Mouse (Mus musculus): ENCODE results near the gene Gm30191. TPM values are rescaled to one million over a fixed set of nuclear protein-coding genes. Genes with fewer than 3 reads are reported as not detected.
"Not testable (repeated sequence)": the region's sequence is repeated elsewhere in the genome, so short reads cannot be mapped to it uniquely, and the experiment has no call there.

Gene Gm30191
- polyA plus RNA-seq, 1 experiment, result 0.64 TPM

DNA sequence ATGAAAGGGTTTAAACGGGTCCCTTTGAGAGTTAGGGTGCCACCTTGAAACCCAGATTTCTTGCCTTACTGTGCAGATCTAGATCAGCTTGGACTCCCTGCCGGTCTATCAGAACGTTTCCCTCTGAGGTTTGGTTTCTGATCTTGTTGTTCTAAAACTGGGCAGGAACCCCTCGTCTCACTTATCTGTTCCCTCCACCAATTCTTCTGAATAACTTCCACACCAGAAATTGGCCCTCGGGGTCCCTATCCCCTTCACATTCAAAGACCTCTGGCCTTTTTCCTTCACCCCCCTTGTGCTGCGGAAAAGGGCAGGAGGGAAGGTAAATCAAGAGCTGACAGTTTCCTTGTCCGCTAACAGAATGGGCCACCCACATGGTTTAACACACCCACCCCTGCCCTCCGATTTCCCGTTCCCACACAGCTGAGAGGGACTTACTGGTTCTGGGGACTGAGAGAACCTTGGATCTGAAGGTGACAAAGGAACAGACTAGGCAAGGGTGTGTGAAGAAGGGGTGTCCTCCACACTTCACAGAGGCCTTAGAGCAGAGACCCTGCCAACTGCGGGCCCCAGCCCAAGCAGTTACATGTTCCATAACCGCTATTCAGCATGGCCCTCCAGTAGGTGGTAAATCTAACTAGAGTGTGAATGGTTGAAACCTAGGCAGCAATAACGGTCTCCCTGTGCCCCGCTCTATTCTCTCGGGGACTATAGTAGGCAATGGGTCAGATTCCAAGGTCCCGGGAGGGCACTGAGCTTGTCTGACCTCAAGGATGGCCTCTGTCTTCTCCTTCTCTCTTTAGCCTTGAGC, 6.4 kb downstream of the Gm30191 start:
- TF ChIP-seq CTCF (IDR thresholded peaks at IDR 0.05; ENCODE audit: borderline replicate concordance, extremely low read depth, insufficient read depth, insufficient read length) (no peak), POLR2A (IDR thresholded peaks at IDR 0.05; ENCODE audit: borderline replicate concordance, extremely low read depth, insufficient read depth, insufficient read length, poor library complexity, severe bottlenecking) (no peak)
- DNase-seq (ENCODE audit: low read depth), result no peak

DNA sequence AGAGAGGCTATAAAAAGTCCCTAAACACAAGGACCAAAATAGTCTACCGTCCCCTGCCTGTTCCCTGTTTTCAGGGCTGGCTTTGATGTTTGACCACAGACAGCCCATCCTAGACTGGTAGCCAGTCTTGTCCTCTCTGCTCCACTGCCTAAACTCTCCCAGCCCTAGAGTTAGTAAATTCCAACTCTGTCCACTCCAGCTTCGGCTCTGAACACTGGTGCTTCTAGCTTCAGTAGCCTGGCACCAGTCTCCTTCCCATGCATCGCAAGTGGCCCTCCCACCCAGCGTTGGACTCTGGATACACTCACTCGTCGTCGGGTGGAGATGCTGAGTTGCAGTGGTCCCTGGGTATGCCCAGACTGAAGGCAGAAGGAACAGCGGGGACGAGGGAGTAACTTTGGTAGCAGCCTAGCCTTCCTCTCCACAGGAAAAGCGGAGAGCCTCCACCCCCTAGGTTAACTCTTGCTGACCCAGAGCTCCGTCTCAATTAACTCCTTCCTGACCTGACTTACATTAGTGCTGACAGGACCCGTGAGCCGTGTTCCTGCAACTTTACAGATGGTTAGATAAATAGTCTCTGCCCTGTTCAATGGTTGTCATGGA, 7.1 kb downstream of the Gm30191 start, which contains the start of gene Grrp1:
Gene Grrp1 (minus strand): TSS at position 385 of the 603 bp plus-strand sequence.
- peak; percentile 38 for DNase-seq (ENCODE audit: low read depth)
- TF ChIP-seq CTCF (IDR thresholded peaks at IDR 0.05; ENCODE audit: borderline replicate concordance, extremely low read depth, insufficient read depth, insufficient read length) (no peak), POLR2A (IDR thresholded peaks at IDR 0.05; ENCODE audit: borderline replicate concordance, extremely low read depth, insufficient read depth, insufficient read length, poor library complexity, severe bottlenecking) (no peak)

DNA sequence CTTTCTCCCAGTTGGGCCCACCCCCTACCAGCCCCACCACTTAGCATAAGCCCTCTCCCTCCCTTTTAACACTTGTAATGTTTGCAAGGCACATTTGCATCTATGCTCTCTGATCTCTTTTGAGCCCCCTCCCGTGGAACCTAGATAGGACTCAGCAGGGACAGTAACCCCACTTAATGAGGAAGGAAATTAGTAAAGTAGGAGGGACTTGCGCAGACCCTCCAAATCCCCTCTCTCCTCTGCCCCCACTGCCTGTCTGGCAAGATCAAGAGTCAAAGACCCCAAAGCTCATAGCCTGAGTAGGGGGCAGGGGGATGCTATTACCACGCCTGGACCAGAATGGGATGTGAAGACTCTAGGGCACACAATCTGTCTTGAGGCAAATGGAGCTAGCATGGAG, 8.1 kb downstream of the Gm30191 start:
- no peak for DNase-seq (ENCODE audit: low read depth)
- no peak for TF ChIP-seq CTCF (IDR thresholded peaks at IDR 0.05; ENCODE audit: borderline replicate concordance, extremely low read depth, insufficient read depth, insufficient read length)
- no peak for TF ChIP-seq POLR2A (IDR thresholded peaks at IDR 0.05; ENCODE audit: borderline replicate concordance, extremely low read depth, insufficient read depth, insufficient read length, poor library complexity, severe bottlenecking)

GRCm38 (mm10) chr4:134255854-134256253, 9.1 kb downstream of the Gm30191 start:
- no peak for TF ChIP-seq POLR2A (IDR thresholded peaks at IDR 0.05; ENCODE audit: borderline replicate concordance, extremely low read depth, insufficient read depth, insufficient read length, poor library complexity, severe bottlenecking)
- TF ChIP-seq CTCF (IDR thresholded peaks at IDR 0.05; ENCODE audit: borderline replicate concordance, extremely low read depth, insufficient read depth, insufficient read length), result no peak
- no peak for DNase-seq (ENCODE audit: low read depth)

- TF ChIP-seq POLR2A (IDR thresholded peaks at IDR 0.05; ENCODE audit: borderline replicate concordance, extremely low read depth, insufficient read depth, insufficient read length, poor library complexity, severe bottlenecking) (no peak), CTCF (IDR thresholded peaks at IDR 0.05; ENCODE audit: borderline replicate concordance, extremely low read depth, insufficient read depth, insufficient read length) (no peak)
- DNase-seq (ENCODE audit: low read depth), result no peak
Measured at GRCm38 (mm10) chr4:134256407-134257197, 9.9 kb downstream of the Gm30191 start.

DNA sequence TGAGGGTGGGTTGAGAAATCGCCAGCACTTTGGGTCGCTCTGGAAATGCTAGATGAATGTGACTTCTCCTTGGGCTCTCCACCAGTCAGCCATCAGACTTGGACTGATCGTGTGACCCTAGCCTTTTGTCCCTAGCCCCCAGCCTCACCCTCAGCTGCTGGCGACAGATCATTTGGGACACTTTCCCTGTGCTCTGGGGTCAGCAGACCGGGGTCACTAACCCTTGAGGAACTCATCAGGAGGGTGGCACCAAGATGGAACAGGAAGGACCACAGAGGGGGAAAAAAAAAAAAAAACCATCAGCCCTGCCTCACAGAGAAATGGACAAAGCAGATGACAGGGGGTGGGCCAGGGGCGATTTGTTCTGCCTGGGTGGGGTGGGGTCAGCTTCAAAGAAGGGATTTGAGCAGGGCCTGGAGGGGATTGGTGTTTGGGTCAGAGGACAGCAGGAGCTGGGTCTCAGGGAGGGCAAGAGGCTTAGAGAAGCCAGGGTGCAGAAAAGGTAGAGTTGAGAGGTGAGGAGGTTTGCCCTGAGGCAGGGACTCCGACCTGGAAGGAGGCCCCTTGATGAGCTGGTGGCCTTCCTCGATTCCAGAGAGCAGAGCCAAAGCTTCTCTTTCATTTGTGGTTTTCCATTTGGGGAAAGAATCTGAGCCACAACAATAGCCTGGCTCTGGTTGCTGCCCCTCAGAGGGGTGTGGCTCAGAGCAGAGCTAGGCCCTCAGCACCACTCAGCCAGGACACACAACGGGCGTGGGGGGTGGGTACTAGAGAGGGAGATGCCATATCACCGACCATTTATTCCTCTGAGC, 10.7 kb downstream of the Gm30191 start:
- no peak for TF ChIP-seq POLR2A (IDR thresholded peaks at IDR 0.05; ENCODE audit: borderline replicate concordance, extremely low read depth, insufficient read depth, insufficient read length, poor library complexity, severe bottlenecking)
- TF ChIP-seq CTCF (IDR thresholded peaks at IDR 0.05; ENCODE audit: borderline replicate concordance, extremely low read depth, insufficient read depth, insufficient read length), result no peak
- DNase-seq (ENCODE audit: low read depth), result no peak

- TF ChIP-seq CTCF (IDR thresholded peaks at IDR 0.05; ENCODE audit: borderline replicate concordance, extremely low read depth, insufficient read depth, insufficient read length) (no peak), POLR2A (IDR thresholded peaks at IDR 0.05; ENCODE audit: borderline replicate concordance, extremely low read depth, insufficient read depth, insufficient read length, poor library complexity, severe bottlenecking) (no peak)
- no peak for DNase-seq (ENCODE audit: low read depth)
Measured at GRCm38 (mm10) chr4:134258354-134258753, 11.6 kb downstream of the Gm30191 start.

DNA sequence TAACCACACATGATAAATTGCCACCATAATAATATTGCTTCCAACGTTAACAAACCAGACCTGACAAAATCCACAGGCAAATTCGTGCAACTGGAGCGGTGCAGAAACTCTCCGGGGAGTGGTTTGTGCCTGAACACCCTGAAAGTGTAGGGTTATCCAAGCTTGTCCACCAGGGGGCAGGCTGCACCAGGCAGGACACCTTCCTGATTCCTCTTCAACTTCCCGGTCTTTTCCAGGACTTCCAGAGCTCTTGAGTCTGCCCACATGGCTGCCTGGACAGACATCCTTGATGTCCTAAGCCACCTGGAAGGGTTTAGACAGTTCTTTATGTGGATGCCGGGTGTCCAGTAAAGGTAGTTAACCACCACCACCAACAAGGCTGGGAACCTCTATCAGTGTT, 16.5 kb downstream of the Gm30191 start:
- DNase-seq (ENCODE audit: low read depth), result peak; percentile 37
- peak; percentile 67 for TF ChIP-seq CTCF (IDR thresholded peaks at IDR 0.05; ENCODE audit: borderline replicate concordance, extremely low read depth, insufficient read depth, insufficient read length)
- TF ChIP-seq POLR2A (IDR thresholded peaks at IDR 0.05; ENCODE audit: borderline replicate concordance, extremely low read depth, insufficient read depth, insufficient read length, poor library complexity, severe bottlenecking), result no peak

DNA sequence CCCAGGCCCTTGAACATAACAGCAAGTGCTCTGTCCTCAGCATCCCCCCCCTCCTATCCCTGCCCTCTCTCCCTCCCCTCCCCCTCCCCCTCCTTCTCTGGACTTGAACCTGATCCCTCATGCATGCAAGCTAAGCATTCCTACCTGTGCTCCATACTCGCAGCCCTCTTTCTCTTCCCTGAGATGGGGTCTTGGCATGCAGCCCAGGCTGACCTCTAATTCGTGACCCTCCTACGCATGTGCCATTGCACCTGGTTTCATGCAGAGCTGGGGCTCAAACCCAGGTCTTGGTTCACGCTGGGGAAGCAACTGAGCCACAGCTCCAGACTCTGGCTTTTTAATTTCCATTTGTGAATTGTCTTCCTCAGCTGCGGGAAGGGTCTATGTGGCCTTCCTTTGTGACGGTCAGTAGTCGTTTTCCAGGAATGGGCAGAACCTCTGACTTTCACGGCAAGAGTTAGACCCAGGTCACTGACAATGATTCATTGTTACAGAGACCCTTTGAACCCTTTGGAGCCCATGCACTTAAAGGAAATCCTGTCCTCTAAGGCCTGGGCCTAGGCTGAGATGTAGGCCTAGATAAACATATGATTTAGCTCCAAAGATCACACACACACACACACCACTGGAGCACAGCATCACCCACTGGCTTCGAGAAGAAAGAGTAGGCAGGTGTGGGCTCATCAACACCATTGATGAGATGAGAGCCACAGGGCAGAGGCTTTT, 19.3 kb downstream of the Gm30191 start:
- DNase-seq (ENCODE audit: low read depth), result no peak
- no peak for TF ChIP-seq POLR2A (IDR thresholded peaks at IDR 0.05; ENCODE audit: borderline replicate concordance, extremely low read depth, insufficient read depth, insufficient read length, poor library complexity, severe bottlenecking)
- no peak for TF ChIP-seq CTCF (IDR thresholded peaks at IDR 0.05; ENCODE audit: borderline replicate concordance, extremely low read depth, insufficient read depth, insufficient read length)

DNA sequence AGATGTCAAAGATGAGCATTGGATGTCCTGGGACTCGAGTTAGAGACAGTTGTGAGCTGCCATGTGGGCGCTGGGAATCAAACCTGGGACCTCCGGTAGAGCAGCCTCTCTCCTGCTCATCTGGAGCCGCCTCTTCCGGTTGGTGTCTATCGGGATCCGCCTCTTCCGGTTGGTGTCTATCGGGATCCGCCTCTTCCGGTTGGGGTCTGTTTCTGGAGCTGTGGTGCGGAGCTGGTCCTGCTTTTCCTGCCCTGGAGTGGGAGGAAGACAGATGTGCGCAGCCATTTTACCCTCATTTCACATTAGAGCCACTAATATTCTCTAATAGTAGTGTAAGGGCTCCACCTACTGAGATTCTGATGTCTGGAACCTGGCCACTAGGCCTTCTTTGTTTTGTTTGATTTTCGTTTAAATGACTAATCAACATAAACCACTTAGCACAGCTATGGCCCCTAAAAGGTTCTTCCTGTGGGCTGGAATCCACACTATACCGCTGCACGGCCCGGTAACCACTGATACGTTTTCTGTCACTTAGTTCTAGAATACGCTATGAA, 21.4 kb downstream of the Gm30191 start:
- no peak for DNase-seq (ENCODE audit: low read depth)
- TF ChIP-seq CTCF (IDR thresholded peaks at IDR 0.05; ENCODE audit: borderline replicate concordance, extremely low read depth, insufficient read depth, insufficient read length) (no peak), POLR2A (IDR thresholded peaks at IDR 0.05; ENCODE audit: borderline replicate concordance, extremely low read depth, insufficient read depth, insufficient read length, poor library complexity, severe bottlenecking) (no peak)

DNA sequence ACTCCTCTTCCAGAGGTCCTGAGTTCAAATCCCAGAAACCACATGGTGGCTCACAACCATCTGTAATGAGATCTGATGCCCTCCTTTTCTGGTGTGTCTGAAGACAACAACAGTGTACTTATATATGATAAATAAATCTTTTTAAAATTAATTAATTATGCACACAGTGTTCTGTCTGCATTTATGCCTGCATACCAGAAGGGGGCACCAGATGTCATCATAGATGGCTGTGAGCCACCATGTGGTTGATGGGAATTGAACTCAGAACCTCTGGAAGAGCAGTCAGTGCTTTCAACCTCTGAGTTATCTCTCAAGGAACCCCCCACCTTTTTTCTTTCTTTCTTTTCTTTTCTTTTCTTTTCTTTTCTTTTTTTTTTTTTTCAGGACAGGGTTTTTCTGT, 22.9 kb downstream of the Gm30191 start:
- DNase-seq (ENCODE audit: low read depth), result not testable (repeated sequence)
